Mouse (Mus musculus): ENCODE results near the gene Kctd21.

GRCm38 (mm10) chr7:97392079-97392445 is 59.9 kb downstream of the Kctd21 start:
- TF ChIP-seq CTCF (conservative IDR thresholded peaks at IDR 0.05; ENCODE audit: low read length) (no peak), NANOG (IDR thresholded peaks at IDR 0.05; ENCODE audit: borderline replicate concordance, low read length) (no peak)
